Mouse (Mus musculus) lung, postnatal 14 days (tissue): ENCODE results near the gene Agbl2.

Experiments
- DNase-seq: peaks from one replicate; pipeline ENCODE4 v3.0.0; 2021

Agbl2 gene

GRCm38 (mm10) chr2:90782458-90782857, at the start of gene Agbl2:
Gene Agbl2 (plus strand): TSS chr2:90782727.
- DNase-seq: peak; percentile 20

DNA sequence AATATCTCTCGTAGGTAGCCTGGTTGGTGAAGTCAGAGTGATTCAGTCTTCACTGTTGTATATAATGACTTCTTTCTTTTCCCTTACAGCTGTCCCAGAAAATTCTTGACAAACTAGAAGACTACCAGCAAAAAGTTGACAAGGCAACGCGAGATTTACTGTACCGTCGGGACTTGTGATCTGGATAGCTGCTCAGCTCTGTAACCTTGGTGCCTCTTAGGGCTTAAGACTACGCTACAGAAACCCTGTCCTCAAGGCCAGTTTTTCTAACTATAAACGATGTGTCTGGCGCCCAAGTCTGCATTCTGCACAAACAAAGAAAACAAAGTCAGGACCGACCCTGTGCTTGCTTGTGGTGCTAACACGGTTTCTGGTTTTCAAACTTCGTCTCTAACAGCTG, 47.2 kb upstream of the Agbl2 start:
- no peak for DNase-seq

GRCm38 (mm10) chr2:90738801-90739200, 43.7 kb upstream of the Agbl2 start:
- DNase-seq: no peak

DNA sequence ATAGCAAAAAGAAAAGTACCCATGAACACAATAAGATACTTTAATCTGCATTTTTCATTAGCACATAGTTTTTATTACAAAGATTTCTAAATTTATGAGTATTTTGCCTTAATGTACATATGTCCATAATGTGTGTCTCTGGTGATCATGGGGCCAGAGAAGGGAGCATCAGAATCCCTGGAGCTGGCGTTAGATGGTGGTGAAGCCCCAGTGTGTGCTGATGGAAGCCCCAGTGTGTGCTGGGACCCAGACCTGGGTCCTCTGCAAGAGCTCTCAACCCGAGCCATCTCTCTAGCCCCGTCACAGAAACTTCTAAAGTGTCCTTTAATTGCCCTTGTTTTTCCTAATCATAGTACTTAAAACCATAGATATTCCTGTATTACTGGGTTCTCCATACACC, 43.2 kb upstream of the Agbl2 start:
- no peak for DNase-seq

DNA sequence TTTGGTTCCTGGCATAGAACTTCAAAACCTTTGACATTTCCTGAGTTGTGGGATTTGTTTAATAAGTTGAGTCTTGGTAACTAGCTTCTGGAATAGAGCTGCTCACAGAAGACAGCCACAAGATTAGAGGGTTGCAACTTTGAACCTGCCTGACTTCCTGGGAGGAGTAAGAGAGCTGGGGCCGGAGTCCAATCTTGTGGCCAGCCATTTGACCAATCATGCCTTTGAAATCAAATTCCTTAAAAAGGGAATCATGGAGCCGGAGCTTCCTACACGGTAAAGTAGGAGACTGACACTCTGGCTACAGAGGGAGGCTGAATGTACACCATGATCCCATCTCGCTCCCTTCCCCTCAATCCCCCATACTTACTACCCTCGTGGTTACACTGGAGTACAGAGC, 42.6 kb upstream of the Agbl2 start:
- DNase-seq: no peak

GRCm38 (mm10) chr2:90744285-90745052, 38.1 kb upstream of the Agbl2 start:
- peak; percentile 11 for DNase-seq

- peak; percentile 97 for DNase-seq
Observed at GRCm38 (mm10) chr2:90745053-90745678, 37.4 kb upstream of the Agbl2 start, which contains the start of gene Fnbp4. Gene Fnbp4 (plus strand): TSS chr2:90745370.

DNA sequence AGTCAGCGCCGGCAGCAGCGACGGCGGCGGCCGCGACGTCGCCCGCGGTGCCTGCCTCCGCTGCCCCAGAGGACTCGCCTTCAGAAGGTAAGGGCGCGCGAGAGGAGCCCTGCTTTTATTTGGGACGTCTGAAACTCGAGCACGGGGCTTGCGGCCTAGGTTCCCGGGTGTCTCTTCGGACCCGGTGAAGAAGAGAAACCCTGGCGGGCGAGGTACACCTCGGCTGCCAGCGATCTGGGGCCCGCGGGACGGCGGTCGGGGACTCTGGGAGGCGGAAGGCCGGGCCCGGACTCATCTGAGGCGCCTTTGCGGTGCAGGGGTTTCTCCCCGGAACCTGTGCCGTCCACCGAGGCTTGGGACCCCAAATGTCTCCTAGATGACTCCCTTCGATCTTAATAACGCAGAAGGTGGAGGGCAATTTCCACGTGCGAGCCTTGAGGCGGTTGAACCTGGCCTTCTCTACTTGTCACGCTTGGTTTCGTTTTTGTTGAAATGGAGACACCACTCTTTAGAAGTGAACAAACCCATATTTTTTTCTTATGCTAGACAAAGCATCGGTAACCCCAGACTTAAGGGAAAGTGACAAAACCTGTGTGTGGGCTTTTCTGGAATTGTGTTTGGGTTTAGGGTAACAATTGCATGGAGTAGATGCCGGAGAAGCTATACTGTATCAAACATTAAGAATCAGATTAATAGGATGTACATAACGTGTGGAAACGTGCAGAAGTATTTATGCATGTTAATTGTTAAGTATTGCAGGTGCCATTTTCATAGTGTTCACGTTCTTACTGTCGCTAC, 36.6 kb upstream of the Agbl2 start:
- peak; percentile 42 for DNase-seq

- DNase-seq: no peak
Observed at GRCm38 (mm10) chr2:90746538-90746865, 36.0 kb upstream of the Agbl2 start.

GRCm38 (mm10) chr2:90747131-90747530, 35.4 kb upstream of the Agbl2 start:
- no peak for DNase-seq

- no peak for DNase-seq
Observed at GRCm38 (mm10) chr2:90749676-90750459, 32.7 kb upstream of the Agbl2 start.

GRCm38 (mm10) chr2:90753565-90753964, 29.0 kb upstream of the Agbl2 start:
- no peak for DNase-seq

- no peak for DNase-seq
Observed at GRCm38 (mm10) chr2:90754188-90754587, 28.3 kb upstream of the Agbl2 start.

DNA sequence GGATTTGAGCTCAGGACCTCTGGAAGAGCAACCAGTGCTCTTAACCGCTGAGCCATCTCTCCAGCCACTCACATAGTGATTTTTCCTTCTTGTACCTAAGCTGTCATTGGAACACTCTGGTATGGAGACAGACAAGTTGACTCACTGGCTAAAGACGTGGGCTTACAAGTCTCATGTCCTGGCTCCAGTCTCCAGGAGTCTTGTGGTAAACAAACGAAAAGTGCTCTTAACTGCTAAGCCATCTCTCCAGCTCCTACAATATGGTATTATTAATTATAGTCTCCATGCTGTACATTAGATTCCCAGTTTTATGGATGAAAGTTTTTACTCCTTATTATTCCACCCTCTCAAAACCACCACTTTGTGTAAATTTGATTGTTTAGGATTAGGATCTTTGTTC, 17.4 kb upstream of the Agbl2 start:
- DNase-seq: no peak

DNA sequence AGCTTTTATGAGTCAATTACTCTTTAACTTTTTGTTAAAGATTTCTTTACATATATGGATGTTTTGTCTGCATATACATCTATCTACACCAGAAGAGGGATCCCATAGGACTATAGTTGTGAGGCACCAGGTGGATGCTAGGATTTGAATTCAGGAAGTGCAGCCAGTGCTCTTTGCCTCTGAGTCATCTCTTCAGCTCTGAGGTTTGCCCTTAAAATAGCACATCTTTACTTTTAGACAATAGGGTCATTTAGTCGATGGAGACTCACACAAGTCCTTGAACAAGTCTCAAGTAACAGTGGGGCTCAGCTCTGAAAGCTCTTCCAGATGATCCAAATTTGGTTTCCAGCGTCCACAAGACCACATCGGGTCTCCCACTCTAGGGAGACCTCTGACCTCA, 1.2 kb upstream of the Agbl2 start:
- DNase-seq: no peak

GRCm38 (mm10) chr2:90781938-90782337, 589 bp upstream of the Agbl2 start:
- no peak for DNase-seq

- peak; percentile 8 for DNase-seq
Observed at GRCm38 (mm10) chr2:90782901-90783486, 467 bp downstream of the Agbl2 start.

DNA sequence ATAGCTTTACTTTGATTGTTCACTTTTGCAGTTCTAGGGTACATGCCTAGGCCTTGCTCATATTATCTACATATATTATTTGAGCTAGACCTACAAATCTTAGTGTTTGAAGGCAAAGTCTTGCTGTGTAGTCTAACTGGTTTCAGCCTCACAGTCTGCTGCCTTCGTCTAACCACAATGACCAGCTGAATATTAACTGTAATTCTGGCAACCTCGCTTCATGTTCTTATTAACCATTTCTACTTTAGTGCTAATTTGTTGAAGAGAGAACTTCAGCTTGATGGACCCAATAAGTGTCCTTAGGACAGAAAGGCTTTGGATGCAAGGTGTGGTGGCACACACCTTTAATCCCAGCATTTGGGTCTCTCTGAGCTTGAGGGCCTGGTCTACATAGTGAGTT, 5.6 kb downstream of the Agbl2 start:
- DNase-seq: no peak

DNA sequence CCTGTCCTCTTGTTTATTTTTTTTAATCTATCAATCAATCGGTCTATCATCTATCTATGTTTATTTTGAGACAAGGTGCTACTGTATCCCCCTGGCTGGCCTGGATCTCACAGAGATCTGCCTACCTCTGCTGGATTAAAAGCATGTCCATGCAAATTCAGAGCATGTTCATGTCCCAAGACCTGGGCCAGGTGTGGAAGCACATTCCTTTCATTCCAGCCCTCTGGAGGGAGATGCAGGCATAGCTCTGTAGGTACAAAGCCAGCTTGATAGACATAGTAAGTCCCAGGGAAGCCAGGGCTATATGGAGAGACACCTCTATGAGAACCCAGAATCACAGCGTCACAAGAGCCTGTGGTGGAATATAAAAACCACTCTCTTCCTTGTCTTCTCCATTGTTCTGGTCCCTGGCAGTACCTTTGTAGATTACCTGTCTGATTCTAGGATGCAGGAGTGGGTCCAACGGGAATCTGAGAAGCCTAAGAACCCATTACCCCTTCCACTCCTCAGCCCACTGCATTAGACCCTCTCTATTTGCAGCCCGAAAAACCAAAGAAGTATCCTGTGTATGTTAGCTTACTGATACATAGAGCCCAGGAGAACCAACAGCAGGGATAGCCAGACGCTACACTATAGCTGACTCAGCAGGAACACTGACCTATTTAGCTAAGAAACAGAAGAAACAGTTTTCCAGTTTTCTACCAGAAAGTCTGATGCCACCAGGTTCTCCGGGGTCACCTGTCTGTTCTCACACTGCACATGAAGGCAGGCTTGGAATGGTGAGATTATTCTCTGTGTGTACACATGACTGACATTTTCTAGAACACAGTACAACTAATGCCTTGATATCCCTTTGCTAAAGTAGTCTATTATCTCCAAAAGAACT, 26.0 kb downstream of the Agbl2 start:
- DNase-seq: no peak

DNA sequence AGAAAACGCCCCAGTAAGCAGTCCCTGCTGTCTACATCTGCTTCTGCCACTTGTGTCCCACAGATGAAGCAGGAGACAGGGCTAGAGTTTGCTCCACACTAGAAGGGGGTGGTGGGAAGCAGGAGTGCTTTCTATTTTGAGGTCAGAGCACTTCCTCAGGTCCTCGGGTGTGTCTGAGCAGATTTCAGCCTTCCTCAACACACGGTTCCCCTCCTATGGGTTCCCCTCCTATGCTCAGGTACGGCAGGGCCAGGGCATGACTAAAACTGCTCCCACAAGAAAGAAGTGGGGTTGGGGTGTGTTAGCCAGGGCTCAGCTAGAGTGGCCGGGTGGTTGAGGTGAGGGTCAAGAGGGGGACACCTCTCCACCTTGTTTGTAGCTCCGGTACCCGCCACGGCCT, 28.2 kb downstream of the Agbl2 start:
- no peak for DNase-seq

GRCm38 (mm10) chr2:90815266-90815665, 32.7 kb downstream of the Agbl2 start:
- DNase-seq: no peak

GRCm38 (mm10) chr2:90816144-90816543, 33.6 kb downstream of the Agbl2 start:
- no peak for DNase-seq
